Mouse (Mus musculus) midbrain, postnatal 0 days (tissue): ENCODE results near the gene Syne1. TPM values are rescaled to one million over a fixed set of nuclear protein-coding genes. Genes with fewer than 3 reads are reported as not detected.

Experiments
- ATAC-seq: fragments of 200-750 bp; cut with Nextera tagmentation; 2 replicates; pipeline ENCODE4 v1.8.0; 2017; ENCODE audit warnings: moderate number of reproducible peaks, mild to moderate bottlenecking, moderate TSS enrichment, moderate library complexity; ENCODE audit not compliant: low FRiP score
- DNase-seq: peaks from one replicate; pipeline ENCODE4 v3.0.0-alpha.2; 2015; ENCODE audit warnings: low spot score
- H3K27ac ChIP-seq: fragments of 300-500 bp; sonication (generic); 2 replicates; pipeline ENCODE4 v1.5.1; 2014; ENCODE audit warnings: low read depth, mild to moderate bottlenecking, low read length, mixed read lengths
- H3K27me3 ChIP-seq: fragments of 300-500 bp; sonication (generic); 2 replicates; pipeline ENCODE4 v1.6.1; 2014; ENCODE audit warnings: low read length, control low read depth, mixed read lengths; ENCODE audit not compliant: insufficient read depth
- H3K36me3 ChIP-seq: fragments of 300-500 bp; sonication (generic); 2 replicates; pipeline ENCODE4 v1.6.1; 2014; ENCODE audit warnings: low read length, control low read depth, mixed read lengths; ENCODE audit not compliant: insufficient read depth
- H3K4me1 ChIP-seq: fragments of 300-500 bp; sonication (generic); 2 replicates; pipeline ENCODE4 v1.6.1; 2014; ENCODE audit warnings: mild to moderate bottlenecking, control low read depth, antibody characterized with exemption, low read length, mixed read lengths; ENCODE audit not compliant: insufficient read depth
- H3K4me2 ChIP-seq: fragments of 300-500 bp; sonication (generic); 2 replicates; pipeline ENCODE4 v1.6.1; 2014; ENCODE audit warnings: low read depth, mild to moderate bottlenecking, low read length, mixed read lengths; ENCODE audit not compliant: poor library complexity, severe bottlenecking
- H3K4me3 ChIP-seq: fragments of 300-500 bp; sonication (generic); 2 replicates; pipeline ENCODE4 v1.5.1; 2014; ENCODE audit warnings: low read depth, mild to moderate bottlenecking, low read length, moderate library complexity
- H3K9ac ChIP-seq: fragments of 300-500 bp; sonication (generic); replicated peaks from 2 replicates; pipeline ENCODE4 v1.6.1; 2014; ENCODE audit warnings: mild to moderate bottlenecking, low read length, moderate library complexity, mixed read lengths; ENCODE audit not compliant: poor library complexity, severe bottlenecking
- H3K9me3 ChIP-seq: fragments of 300-500 bp; sonication (generic); 2 replicates; pipeline ENCODE4 v1.6.1; 2016; ENCODE audit warnings: low read length, control low read depth
- CTCF ChIP-seq: IDR thresholded peaks from 2 replicates; pipeline ENCODE4 v1.5.1; 2016; ENCODE audit warnings: antibody characterized with exemption, mild to moderate bottlenecking
- WGBS: fragments of 180-500 bp; shearing (Covaris S2); extraction: QIAGEN DNeasy Blood & Tissue Kit; methylation state at CpG from one replicate; pipeline ENCODE4 v1.1.7; 2014; 5-methylcytosine and 5-hydroxymethylcytosine counted together
- polyA plus RNA-seq: library from polyadenylated mRNA; unstranded; fragments of >200 nt; fragmentation: Nextera tagmentation; extraction: Ambion mirVana; gene quantifications from 2 replicates; pipeline ENCODE4 v1.2.1, GENCODE M21; 2015
- total RNA-seq: library from RNA; depleted of rRNA; stranded (reverse); fragments of >200 nt; gene quantifications from 2 replicates; pipeline ENCODE4 v1.2.3, GENCODE M21; 2014

Gene Syne1
- total and polyA plus RNA-seq, 2 experiments from 2014 or later, result 18.6 to 99.3 TPM

GRCm38 (mm10) chr10:5234721-5235501 is 316.4 kb downstream of the Syne1 start:
- ATAC-seq (no peak), DNase-seq (no peak)
- 77% methylated on average over 9 of the region's 9 CpGs for WGBS

GRCm38 (mm10) chr10:5229129-5229528 is 322.2 kb downstream of the Syne1 start:
- H3K27ac ChIP-seq, result no peak overlapping the region
- no peak overlapping the region for H3K4me2 ChIP-seq
- peaks cover 23% of the 10 kb centered on the region for H3K36me3 ChIP-seq
- ATAC-seq (no peak), DNase-seq (no peak)
- WGBS, result 95% methylated on average over 8 of the region's 8 CpGs
- H3K4me3 ChIP-seq, result no peak overlapping the region
- no peak for TF ChIP-seq CTCF
- H3K4me1 ChIP-seq, result no peaks in the 10 kb centered on the region
- H3K9me3 ChIP-seq, result no peaks in the 10 kb centered on the region
- H3K9ac ChIP-seq, result no peak overlapping the region
- no peaks in the 10 kb centered on the region for H3K27me3 ChIP-seq

More at GRCm38 (mm10) chr10:5234721-5235501, 316.4 kb downstream of the Syne1 start:
- H3K36me3 ChIP-seq, result peaks cover 19% of the 10 kb centered on the region
- no peaks in the 10 kb centered on the region for H3K27me3 ChIP-seq
- H3K4me3 ChIP-seq, result no peak overlapping the region
- no peak overlapping the region for H3K27ac ChIP-seq
- no peaks in the 10 kb centered on the region for H3K4me1 ChIP-seq
- H3K9ac ChIP-seq, result no peak overlapping the region
- TF ChIP-seq CTCF, result no peak
- no peak overlapping the region for H3K4me2 ChIP-seq
- no peaks in the 10 kb centered on the region for H3K9me3 ChIP-seq

GRCm38 (mm10) chr10:5227395-5228076 is 323.7 kb downstream of the Syne1 start:
- no peak overlapping the region for H3K4me3 ChIP-seq
- H3K9ac ChIP-seq, result no peak overlapping the region
- 83% methylated on average over 20 of the region's 20 CpGs for WGBS
- H3K27me3 ChIP-seq, result no peaks in the 10 kb centered on the region
- peak; percentile 20; the same call in 1 of the 2 replicates for TF ChIP-seq CTCF
- no peak overlapping the region for H3K4me2 ChIP-seq
- H3K9me3 ChIP-seq, result no peaks in the 10 kb centered on the region
- H3K36me3 ChIP-seq, result peaks cover 16% of the 10 kb centered on the region
- no peak overlapping the region for H3K27ac ChIP-seq
- DNase-seq (no peak), ATAC-seq (no peak)
- H3K4me1 ChIP-seq, result no peaks in the 10 kb centered on the region

DNA sequence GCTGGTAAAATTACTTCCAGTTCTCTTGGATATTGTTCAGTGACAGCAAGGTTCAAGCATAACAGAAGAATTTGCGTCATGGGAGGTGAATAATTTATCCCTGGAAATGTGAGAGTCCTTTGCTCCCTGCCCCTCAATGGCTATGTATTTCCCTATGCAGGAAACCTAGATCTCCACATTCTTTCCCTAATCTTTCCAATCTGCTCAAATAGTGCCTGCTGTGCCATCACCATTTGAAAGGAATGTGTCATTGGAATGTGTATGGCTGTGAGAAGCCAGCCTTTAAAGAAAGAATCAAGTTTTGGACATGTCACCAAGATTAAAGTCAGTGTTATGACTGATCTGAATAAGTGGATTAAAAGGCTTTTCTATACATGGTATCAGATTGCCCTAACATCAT is 335.3 kb downstream of the Syne1 start:
- Histone ChIP-seq H3K4me3 (no peak overlapping the region), H3K4me1 (no peaks in the 10 kb centered on the region), H3K27ac (no peak overlapping the region), H3K27me3 (no peaks in the 10 kb centered on the region), H3K36me3 (peaks cover 8% of the 10 kb centered on the region; the same call in 1 of the 2 replicates), H3K9ac (no peak overlapping the region), H3K4me2 (no peak overlapping the region), H3K9me3 (no peaks in the 10 kb centered on the region)
- TF ChIP-seq CTCF, result no peak
- ATAC-seq (no peak), DNase-seq (no peak)
- WGBS, result 19% methylated on average over 1 of the region's 1 CpGs

DNA sequence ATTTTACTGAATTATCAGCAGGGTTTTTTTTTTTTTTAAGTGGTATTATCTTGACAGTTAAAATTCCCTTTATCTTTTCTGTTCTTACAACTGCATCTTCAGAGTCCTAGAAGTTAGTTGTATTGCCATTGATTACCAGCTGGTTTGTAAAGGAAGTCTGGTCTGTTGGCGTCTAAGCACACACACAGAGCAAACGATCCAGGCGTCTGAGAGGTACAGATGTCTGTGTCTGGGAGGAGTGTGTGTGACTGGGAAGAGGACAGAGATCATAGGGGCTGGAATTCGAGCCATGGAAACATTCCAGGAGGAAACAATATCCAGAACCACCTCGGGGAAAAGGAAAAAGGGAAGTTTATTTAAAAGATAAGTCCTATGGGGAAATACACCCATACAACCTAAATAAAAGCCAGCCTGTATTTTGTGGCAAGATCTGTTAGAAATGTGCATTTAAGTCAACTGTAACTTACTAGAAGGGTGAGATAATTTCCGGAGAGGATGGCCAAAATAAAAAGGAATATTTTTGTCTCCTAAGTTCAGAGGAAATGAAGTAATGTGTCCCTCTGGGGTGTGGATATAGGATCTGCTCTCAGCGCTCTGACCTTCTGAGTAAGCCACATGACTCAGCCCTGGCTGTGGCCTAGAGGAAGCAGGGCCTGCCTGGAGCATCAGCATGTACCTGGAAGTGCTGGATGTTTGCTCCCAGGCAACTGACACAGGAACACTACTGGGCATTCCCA is 343.2 kb downstream of the Syne1 start:
- no peaks in the 10 kb centered on the region for H3K4me1 ChIP-seq
- H3K4me3 ChIP-seq, result no peak overlapping the region
- 55% methylated on average over 7 of the region's 7 CpGs for WGBS
- DNase-seq, result no peak
- ATAC-seq, result no peak
- H3K36me3 ChIP-seq, result peaks cover 17% of the 10 kb centered on the region; the same call in 1 of the 2 replicates
- no peaks in the 10 kb centered on the region for H3K9me3 ChIP-seq
- no peaks in the 10 kb centered on the region for H3K27me3 ChIP-seq
- H3K4me2 ChIP-seq, result no peak overlapping the region
- H3K27ac ChIP-seq, result no peak overlapping the region
- TF ChIP-seq CTCF, result no peak
- no peak overlapping the region for H3K9ac ChIP-seq
